Mouse (Mus musculus) ovary, postnatal 10 days (tissue): ENCODE results near the gene Ecsit.

Experiments used
- DNase-seq: peaks from one replicate; pipeline ENCODE4 v3.0.0; 2022; ENCODE audit warnings: low spot score

Ecsit gene

DNA sequence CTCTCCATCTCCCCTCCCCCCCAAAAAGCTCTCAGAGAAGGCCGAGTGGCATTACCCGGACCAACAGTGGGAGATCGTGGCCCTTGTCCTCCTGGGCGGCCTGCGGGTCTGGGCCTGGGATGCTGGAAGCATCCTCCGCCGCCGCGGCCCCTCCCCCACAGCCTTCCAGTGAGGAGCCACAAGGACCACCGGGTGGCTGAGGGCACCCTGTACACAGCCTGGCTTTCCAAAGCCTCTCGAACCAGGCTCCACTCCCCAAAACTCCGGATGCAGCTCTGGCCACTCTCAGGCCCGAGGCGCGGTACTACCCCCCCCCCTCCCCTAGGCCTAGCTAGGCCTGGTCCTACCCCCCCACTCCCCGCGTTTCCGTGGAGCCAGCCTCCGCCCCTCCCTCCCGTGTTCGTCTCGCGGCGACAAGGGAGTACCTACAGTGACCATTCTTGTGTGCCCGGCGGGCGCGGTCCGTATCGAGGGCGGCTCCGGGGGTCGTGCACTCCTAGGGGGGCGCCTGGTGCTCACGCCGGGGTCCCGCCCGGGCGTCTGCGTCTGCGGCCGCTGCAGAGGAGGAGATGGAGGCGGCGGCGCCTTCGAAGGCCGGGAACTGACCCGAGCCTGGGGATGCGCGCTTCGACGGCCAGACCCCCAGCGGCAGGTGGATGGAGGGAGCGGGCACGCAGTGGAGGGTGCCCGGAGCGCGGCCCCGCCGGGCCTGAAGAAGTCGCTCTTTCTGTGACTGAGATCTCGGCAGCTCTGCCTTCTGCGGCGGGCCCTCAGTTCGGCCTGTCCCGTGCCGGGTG, 33.9 kb downstream of the Ecsit start:
- DNase-seq: no peak

DNA sequence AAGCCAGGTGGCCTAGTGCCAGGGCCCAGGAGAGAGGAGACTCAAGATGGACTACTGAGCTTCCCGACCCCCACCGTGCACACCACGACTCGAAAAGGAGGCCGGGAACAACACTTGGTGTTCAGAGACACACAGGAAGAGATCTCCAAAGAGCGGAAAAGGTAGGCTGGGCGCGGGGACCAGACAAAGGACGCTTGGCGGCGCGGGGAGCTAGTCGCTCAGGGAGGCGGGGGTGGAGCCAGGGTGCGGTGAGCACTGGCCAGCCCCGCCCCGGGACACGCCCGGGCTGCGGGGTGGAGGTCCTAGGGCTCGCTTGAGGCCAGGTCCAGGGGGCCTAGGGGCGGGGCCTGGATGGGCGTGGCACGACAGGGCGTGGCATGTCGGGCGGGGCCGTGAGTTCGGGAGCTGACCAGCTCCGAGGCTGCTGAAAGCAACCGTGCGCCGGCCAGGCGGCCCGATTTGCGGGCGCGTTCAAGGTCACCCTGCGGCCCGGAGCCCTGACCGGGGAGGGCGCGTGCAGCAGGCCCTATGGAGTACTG, 34.8 kb downstream of the Ecsit start:
- no peak for DNase-seq

DNA sequence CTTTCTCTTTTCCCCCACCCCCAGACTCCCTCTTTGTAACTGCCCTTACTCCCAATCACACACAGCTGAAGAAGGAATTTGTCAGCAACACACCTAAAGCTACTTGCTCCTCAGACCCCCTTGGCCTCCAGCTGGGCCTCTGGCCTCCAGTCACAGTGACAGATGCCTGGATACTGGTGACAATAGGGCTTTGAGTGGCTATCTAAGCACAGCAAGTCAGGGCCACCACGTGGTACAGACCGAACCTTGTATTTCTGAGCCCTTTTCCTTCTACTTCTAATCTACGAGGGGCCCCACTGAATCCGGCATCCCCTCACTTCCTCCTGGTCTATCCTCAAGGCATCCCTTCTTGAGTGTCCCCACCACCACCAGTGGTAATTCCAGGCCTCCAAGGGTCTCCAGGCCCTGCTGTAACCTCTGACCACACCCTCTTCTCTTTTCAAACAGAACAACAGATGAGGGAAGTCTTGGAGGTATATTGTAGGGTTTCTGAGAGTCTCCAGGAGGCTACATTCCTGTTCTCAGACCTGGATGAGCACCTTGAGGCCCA, 35.4 kb downstream of the Ecsit start:
- DNase-seq: no peak

- DNase-seq: no peak
These were observed 35.9 kb downstream of the Ecsit start for GRCm38 (mm10) chr9:22049315-22049714.

DNA sequence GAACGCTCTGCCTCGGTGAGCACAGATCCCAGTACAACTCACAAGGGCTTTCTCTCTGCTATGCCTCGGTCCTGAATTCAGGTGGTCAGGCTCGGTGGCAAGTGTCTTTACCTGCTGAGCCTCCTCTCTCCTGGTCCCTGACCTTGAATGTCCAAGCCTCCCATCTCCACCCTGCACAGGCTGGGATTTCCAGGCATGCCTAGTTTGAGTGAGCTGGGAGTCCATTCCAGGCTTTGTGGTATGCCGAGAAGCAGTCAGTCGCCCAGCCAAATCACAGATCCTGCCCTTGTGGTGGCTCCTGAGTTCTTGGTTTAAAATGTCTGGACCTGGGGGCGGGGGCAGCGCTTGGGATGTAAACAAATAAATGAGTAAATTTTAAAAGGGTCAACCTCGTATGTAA, 37.9 kb downstream of the Ecsit start:
- no peak for DNase-seq

DNA sequence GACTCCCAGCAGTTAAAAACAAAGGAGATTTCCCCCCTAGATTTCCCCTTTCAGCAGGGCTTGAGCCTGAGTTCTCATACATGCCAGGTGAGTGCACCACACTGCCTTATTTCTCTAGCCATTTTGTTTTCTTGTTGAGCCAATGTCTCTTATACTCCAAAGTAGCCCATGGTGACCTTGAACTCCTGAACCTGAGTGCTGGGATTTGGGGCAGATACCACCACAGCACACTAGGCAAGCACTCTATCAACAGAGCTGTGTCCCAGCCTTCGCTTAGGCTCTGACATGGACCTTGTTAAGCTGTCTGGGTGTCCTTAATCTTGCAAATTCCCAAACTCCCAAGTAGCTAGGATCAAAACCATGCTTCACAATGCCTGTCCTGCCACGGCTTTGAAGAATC, 43.4 kb downstream of the Ecsit start:
- no peak for DNase-seq

GRCm38 (mm10) chr9:22037826-22038225, 47.4 kb downstream of the Ecsit start:
- no peak for DNase-seq

GRCm38 (mm10) chr9:22035300-22036044, 49.8 kb downstream of the Ecsit start:
- no peak for DNase-seq

- DNase-seq: no peak
These were observed 54.9 kb downstream of the Ecsit start for GRCm38 (mm10) chr9:22030386-22030785.

GRCm38 (mm10) chr9:22028467-22028866, 56.8 kb downstream of the Ecsit start:
- DNase-seq: no peak

DNA sequence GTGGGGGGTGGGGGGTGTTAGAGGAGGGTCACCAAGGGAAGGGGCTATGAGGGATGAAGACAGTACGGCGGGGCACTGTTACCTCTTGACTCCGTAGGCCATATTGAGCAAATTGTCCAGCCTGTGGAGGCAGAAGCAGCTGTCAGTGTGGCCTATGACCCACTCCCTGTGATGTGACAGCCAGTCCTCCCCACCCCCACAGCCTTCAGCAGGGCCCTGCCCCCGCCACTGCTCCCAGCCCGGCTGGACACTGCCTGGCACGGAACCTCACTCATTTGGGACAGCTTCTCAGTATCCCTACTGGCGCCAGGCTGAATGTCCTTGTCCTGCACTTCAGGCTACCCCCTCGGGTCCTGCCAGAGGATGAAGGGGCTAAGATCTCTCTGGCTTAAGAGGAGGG, 60.6 kb downstream of the Ecsit start:
- no peak for DNase-seq
